8 mouse cellular contexts compared by ENCODE assay signal in the genomic region with DNA sequence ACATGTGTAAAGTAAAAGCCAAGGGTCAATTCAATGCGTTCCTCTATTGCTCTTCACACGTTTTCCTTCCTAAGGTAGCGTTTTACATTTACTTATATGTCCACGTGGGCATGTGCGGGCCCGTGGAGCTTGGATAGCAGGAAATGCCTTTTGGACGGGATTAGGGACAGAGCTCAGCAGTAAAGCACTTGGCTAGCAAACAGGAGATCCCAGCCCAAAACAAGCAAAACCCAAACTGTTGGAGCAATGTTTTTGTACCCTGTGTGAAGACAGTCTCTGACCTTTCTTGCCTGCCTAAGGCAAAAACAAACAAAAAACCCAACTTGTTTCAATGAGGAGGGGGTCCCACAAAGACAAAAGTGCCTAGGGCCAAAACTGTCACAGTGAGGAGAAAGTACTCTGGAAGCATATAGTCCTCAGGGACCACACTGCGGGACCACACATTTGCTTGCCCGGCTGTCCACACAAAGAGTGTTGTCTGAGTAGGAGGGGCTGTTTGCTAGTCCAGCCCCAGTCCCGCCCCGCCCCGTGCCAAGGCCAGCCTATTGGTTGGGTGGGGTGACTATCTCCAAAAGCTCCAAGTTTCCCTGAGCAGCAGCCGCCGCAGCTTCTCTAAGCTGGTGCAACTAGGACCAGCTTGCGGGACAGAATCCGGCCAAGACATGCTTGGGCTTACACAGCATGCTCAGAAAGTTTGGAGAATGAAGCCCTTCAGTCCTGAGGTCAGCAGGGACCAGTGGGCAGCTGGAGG. TPM values are rescaled to one million over a fixed set of nuclear protein-coding genes. Genes with fewer than 3 reads are reported as not detected.
DNase-seq lines count a peak whose midpoint lies in the region; ATAC-seq and TF ChIP-seq lines count a peak whose summit lies in the region.

A gene (plus strand): TSS at position 571 of the 751 bp plus-strand sequence.

- no peaks in the 10 kb centered on the region for H3K27me3 ChIP-seq in forebrain, embryonic 13.5 days
- no peaks in the 10 kb centered on the region for H3K27me3 ChIP-seq in limb, embryonic 11.5 days (ENCODE audit: control insufficient read depth, insufficient read depth, low read length)
- H3K27me3 ChIP-seq in midbrain, embryonic 10.5 days (ENCODE audit: low read depth, poor library complexity, severe bottlenecking), result no peaks in the 10 kb centered on the region
- no peaks in the 10 kb centered on the region for H3K27me3 ChIP-seq in testis, adult 2 months (ENCODE audit: control insufficient read depth, insufficient read depth, low read length)

- peak within 1 kb of the TSS; percentile 77 for H3K27ac ChIP-seq in ES-E14 (ENCODE audit: insufficient read depth, low read depth, low read length, poor library complexity, severe bottlenecking)
- peak within 1 kb of the TSS; percentile 41 for H3K27ac ChIP-seq in forebrain, embryonic 13.5 days
- peak within 1 kb of the TSS; percentile 73 for H3K27ac ChIP-seq in limb, embryonic 11.5 days (replicated peaks; ENCODE audit: low read depth, low read length)
- H3K27ac ChIP-seq in midbrain, embryonic 10.5 days (replicated peaks), result peak within 1 kb of the TSS; percentile 81
- H3K27ac ChIP-seq in testis, adult 2 months (ENCODE audit: control insufficient read depth, insufficient read depth, low read depth, low read length), result no peak within 1 kb of the TSS

- peak; percentile 54; the same call in 1 of the 2 replicates for TF ChIP-seq POLR2A in testis, adult 2 months (IDR thresholded peaks at IDR 0.05; ENCODE audit: control insufficient read depth, low read depth, low read length)

- TF ChIP-seq CTCF in testis, adult 2 months (IDR thresholded peaks at IDR 0.05; ENCODE audit: control insufficient read depth, insufficient read depth, insufficient replicate concordance, low read depth, low read length), result no peak

- intact Hi-C loops in heart, postnatal 25 days (cut with DNase I), result no loop called here

- H3K4me1 ChIP-seq in ES-E14 (ENCODE audit: control insufficient read depth in 2 of 2, insufficient read depth in 2 of 2, low read length in 2 of 2, poor library complexity in 1 of 2), result peaks cover 2 to 12% of the 10 kb centered on the region in 2 experiments; a peak in 2 of 4 replicates
- H3K4me1 ChIP-seq in forebrain, embryonic 13.5 days, result peaks cover 45% of the 10 kb centered on the region
- H3K4me1 ChIP-seq in limb, embryonic 11.5 days (ENCODE audit: control insufficient read depth, insufficient read depth, low read length), result peaks cover 24% of the 10 kb centered on the region
- H3K4me1 ChIP-seq in midbrain, embryonic 10.5 days, result peaks cover 66% of the 10 kb centered on the region
- peaks cover 8% of the 10 kb centered on the region for H3K4me1 ChIP-seq in testis, adult 2 months (ENCODE audit: control insufficient read depth, insufficient read depth, low read length)

- in situ Hi-C loops in ES-E14 (cut with MboI; ENCODE audit: low sequenced_read_pairs in 2 of 2, unreplicated experiment in 2 of 2), result no loop called here

- H3K36me3 ChIP-seq in ES-E14 (ENCODE audit: control insufficient read depth, insufficient read depth, low read length, poor library complexity, severe bottlenecking), result peaks cover 8% of the 10 kb centered on the region
- H3K36me3 ChIP-seq in forebrain, embryonic 13.5 days (ENCODE audit: poor library complexity, severe bottlenecking), result peaks cover 34% of the 10 kb centered on the region
- peaks cover 15% of the 10 kb centered on the region; the same call in 1 of the 2 replicates for H3K36me3 ChIP-seq in limb, embryonic 11.5 days (ENCODE audit: control insufficient read depth, insufficient read depth, low read length)
- H3K36me3 ChIP-seq in midbrain, embryonic 10.5 days, result peaks cover 39% of the 10 kb centered on the region
- no peaks in the 10 kb centered on the region for H3K36me3 ChIP-seq in testis, adult 2 months (ENCODE audit: control insufficient read depth, insufficient read depth, low read length)

- no peak for DNase-seq in ES-E14 (ENCODE audit: low read depth, low spot score)
- peak; percentile 46 to 75 for DNase-seq in adrenal gland, postnatal 4 days (ENCODE audit: low spot score in 2 of 2)
- DNase-seq in heart, postnatal 25 days (ENCODE audit: low spot score), result peak; percentile 75
- DNase-seq in limb, embryonic 11.5 days (ENCODE audit: low spot score), result peak; percentile 84
- peak; percentile 85 for DNase-seq in midbrain, embryonic 10.5 days (ENCODE audit: low spot score)
- no peak for DNase-seq in frontal cortex, postnatal 25 days (ENCODE audit: low spot score in 2 of 2)

- no peaks in the 10 kb centered on the region for H3K9me3 ChIP-seq in ES-E14 (ENCODE audit: control insufficient read depth, insufficient read depth, low read depth, low read length)
- no peaks in the 10 kb centered on the region for H3K9me3 ChIP-seq in forebrain, embryonic 13.5 days (replicated peaks)
- H3K9me3 ChIP-seq in limb, embryonic 11.5 days (ENCODE audit: control insufficient read depth, low read length), result no peaks in the 10 kb centered on the region
- 0 out of 2 replicates have a peak, but pooled peaks cover 6% of the 10 kb centered on the region for H3K9me3 ChIP-seq in midbrain, embryonic 10.5 days (replicated peaks)

- H3K4me2 ChIP-seq in forebrain, embryonic 13.5 days, result peak within 1 kb of the TSS; percentile 55
- H3K4me2 ChIP-seq in limb, embryonic 11.5 days (ENCODE audit: low read depth, severe bottlenecking), result peak within 1 kb of the TSS; percentile 70

- WGBS in forebrain, embryonic 13.5 days, result 28% methylated on average over 16 of the region's 16 CpGs
- 27% methylated on average over 16 of the region's 16 CpGs for WGBS in limb, embryonic 11.5 days
- 30% methylated on average over 16 of the region's 16 CpGs for WGBS in midbrain, embryonic 10.5 days

- peak within 1 kb of the TSS; percentile 62 for H3K9ac ChIP-seq in ES-E14 (ENCODE audit: insufficient read depth, low read depth, low read length, poor library complexity, severe bottlenecking)
- H3K9ac ChIP-seq in forebrain, embryonic 13.5 days, result peak within 1 kb of the TSS; percentile 55
- peak within 1 kb of the TSS; percentile 64 for H3K9ac ChIP-seq in limb, embryonic 11.5 days (ENCODE audit: low read length)

- peak; percentile 54 for ATAC-seq in forebrain, embryonic 13.5 days
- ATAC-seq in limb, embryonic 11.5 days (ENCODE audit: insufficient number of reproducible peaks, low FRiP score, low TSS enrichment, low read depth), result peak; percentile 55

- H3K4me3 ChIP-seq in ES-E14 (ENCODE audit: insufficient read depth in 1 of 2, low read depth in 1 of 2, low read length in 2 of 2, poor library complexity in 1 of 2, severe bottlenecking in 1 of 2), result peak within 1 kb of the TSS; percentile 57 to 69
- peak within 1 kb of the TSS; percentile 27 for H3K4me3 ChIP-seq in forebrain, embryonic 13.5 days
- peak within 1 kb of the TSS; percentile 27 for H3K4me3 ChIP-seq in limb, embryonic 11.5 days (ENCODE audit: low read depth, low read length)
- H3K4me3 ChIP-seq in midbrain, embryonic 10.5 days, result peak within 1 kb of the TSS; percentile 53
- H3K4me3 ChIP-seq in testis, adult 2 months (ENCODE audit: control insufficient read depth, low read depth, low read length), result peak within 1 kb of the TSS; percentile 44

TF ChIP-seq in ES-E14, 5 proteins besides CTCF, POLR2A, EP300 and RAD21:
- TF ChIP-seq MAFK (IDR thresholded peaks at IDR 0.05; ENCODE audit: insufficient read depth, low read depth, low read length) (no peak), HCFC1 (IDR thresholded peaks at IDR 0.05; ENCODE audit: borderline replicate concordance, insufficient read depth, low read length) (no peak), ZC3H11A (IDR thresholded peaks at IDR 0.05; ENCODE audit: borderline replicate concordance, low read depth, low read length) (no peak), CHD2 (IDR thresholded peaks at IDR 0.05; ENCODE audit: low read depth, low read length) (no peak)

RNA-seq across cellular contexts. Expression of the gene that starts here (rescaled TPM):
- total RNA-seq in ES-E14 (2012; rRNA removed), result 11.8 and 19.2 TPM in 2 replicates
- total RNA-seq in adrenal gland, postnatal 4 days (2021), result 1 to 10 TPM; 5.1 to 5.4 TPM
- 8.4 and 8.5 TPM in 2 replicates for polyA plus RNA-seq in forebrain, embryonic 13.5 days (2015; fragmentation: Nextera tagmentation; extraction: Ambion mirVana)
- total RNA-seq in heart, postnatal 25 days (2021), result 1 to 10 TPM; 5.3 TPM
- polyA plus RNA-seq in limb, embryonic 11.5 days (2014; fragmentation: Nextera tagmentation; extraction: Ambion mirVana), result 8.0 and 8.4 TPM in 2 replicates
- 6.8 and 9.3 TPM in 2 replicates for polyA plus RNA-seq in midbrain, embryonic 10.5 days (2016; fragmentation: Nextera tagmentation; extraction: Ambion mirVana)
- polyA plus RNA-seq in testis, adult 2 months (2012; rRNA removed), result 4.0 and 5.0 TPM in 2 replicates

Comparison
In these comparisons a context has a peak if more than half of its experiments do, and no peak if none do; other contexts are left out.
1. DNase-seq: peak in adrenal gland, postnatal 4 days (2 of 2), heart, postnatal 25 days (single experiment), limb, embryonic 11.5 days (single experiment) and midbrain, embryonic 10.5 days (single experiment); none in ES-E14 (single experiment) and frontal cortex, postnatal 25 days (0 of 2).
2. Peak in every context shown above with its lines, with median percentiles within 50 percentile points of each other: H3K4me3 ChIP-seq and H3K9ac ChIP-seq.